Mouse (Mus musculus): ENCODE results near the gene Ccnjl. TPM values are rescaled to one million over a fixed set of nuclear protein-coding genes. Genes with fewer than 3 reads are reported as not detected.

Gene Ccnjl
- total RNA-seq, 1 experiment from 2014 or later, result not detected

- ATAC-seq (replicated peaks; ENCODE audit: insufficient number of reproducible peaks, low FRiP score, low TSS enrichment, poor library complexity, severe bottlenecking), result no peak
Observed at GRCm38 (mm10) chr11:43517641-43518040, 10.9 kb upstream of the Ccnjl start.

- no peak for ATAC-seq (replicated peaks; ENCODE audit: insufficient number of reproducible peaks, low FRiP score, low TSS enrichment, poor library complexity, severe bottlenecking)
Observed at GRCm38 (mm10) chr11:43518086-43518485, 10.5 kb upstream of the Ccnjl start.

GRCm38 (mm10) chr11:43518821-43519220 lies 9.8 kb upstream of the Ccnjl start:
- ATAC-seq (replicated peaks; ENCODE audit: insufficient number of reproducible peaks, low FRiP score, low TSS enrichment, poor library complexity, severe bottlenecking), result no peak

GRCm38 (mm10) chr11:43520521-43520920 lies 8.1 kb upstream of the Ccnjl start:
- ATAC-seq (replicated peaks; ENCODE audit: insufficient number of reproducible peaks, low FRiP score, low TSS enrichment, poor library complexity, severe bottlenecking), result no peak

GRCm38 (mm10) chr11:43528078-43528682 lies 404 bp upstream of the Ccnjl start:
- no peak for ATAC-seq (replicated peaks; ENCODE audit: insufficient number of reproducible peaks, low FRiP score, low TSS enrichment, poor library complexity, severe bottlenecking)

GRCm38 (mm10) chr11:43530043-43530442 lies 1.5 kb downstream of the Ccnjl start:
- ATAC-seq (replicated peaks; ENCODE audit: insufficient number of reproducible peaks, low FRiP score, low TSS enrichment, poor library complexity, severe bottlenecking), result no peak

- no peak for ATAC-seq (replicated peaks; ENCODE audit: insufficient number of reproducible peaks, low FRiP score, low TSS enrichment, poor library complexity, severe bottlenecking)
Observed at GRCm38 (mm10) chr11:43531619-43532018, 3.0 kb downstream of the Ccnjl start.

- ATAC-seq (replicated peaks; ENCODE audit: insufficient number of reproducible peaks, low FRiP score, low TSS enrichment, poor library complexity, severe bottlenecking), result no peak
Observed at GRCm38 (mm10) chr11:43537074-43537473, 8.5 kb downstream of the Ccnjl start.

- no peak for ATAC-seq (replicated peaks; ENCODE audit: insufficient number of reproducible peaks, low FRiP score, low TSS enrichment, poor library complexity, severe bottlenecking)
Observed at GRCm38 (mm10) chr11:43539863-43540262, 11.3 kb downstream of the Ccnjl start.

- no peak for ATAC-seq (replicated peaks; ENCODE audit: insufficient number of reproducible peaks, low FRiP score, low TSS enrichment, poor library complexity, severe bottlenecking)
Observed at GRCm38 (mm10) chr11:43543711-43544466, 15.3 kb downstream of the Ccnjl start.

GRCm38 (mm10) chr11:43544819-43545218 lies 16.2 kb downstream of the Ccnjl start:
- no peak for ATAC-seq (replicated peaks; ENCODE audit: insufficient number of reproducible peaks, low FRiP score, low TSS enrichment, poor library complexity, severe bottlenecking)

GRCm38 (mm10) chr11:43545873-43546475 lies 17.4 kb downstream of the Ccnjl start:
- no peak for ATAC-seq (replicated peaks; ENCODE audit: insufficient number of reproducible peaks, low FRiP score, low TSS enrichment, poor library complexity, severe bottlenecking)

- no peak for ATAC-seq (replicated peaks; ENCODE audit: insufficient number of reproducible peaks, low FRiP score, low TSS enrichment, poor library complexity, severe bottlenecking)
Observed at GRCm38 (mm10) chr11:43546678-43547077, 18.1 kb downstream of the Ccnjl start.

GRCm38 (mm10) chr11:43548148-43548547 lies 19.6 kb downstream of the Ccnjl start:
- ATAC-seq (replicated peaks; ENCODE audit: insufficient number of reproducible peaks, low FRiP score, low TSS enrichment, poor library complexity, severe bottlenecking), result no peak

GRCm38 (mm10) chr11:43548657-43549435 lies 20.3 kb downstream of the Ccnjl start:
- ATAC-seq (replicated peaks; ENCODE audit: insufficient number of reproducible peaks, low FRiP score, low TSS enrichment, poor library complexity, severe bottlenecking), result no peak

- no peak for ATAC-seq (replicated peaks; ENCODE audit: insufficient number of reproducible peaks, low FRiP score, low TSS enrichment, poor library complexity, severe bottlenecking)
Observed at GRCm38 (mm10) chr11:43549701-43550100, 21.1 kb downstream of the Ccnjl start.

- ATAC-seq (replicated peaks; ENCODE audit: insufficient number of reproducible peaks, low FRiP score, low TSS enrichment, poor library complexity, severe bottlenecking), result no peak
Observed at GRCm38 (mm10) chr11:43551756-43552155, 23.2 kb downstream of the Ccnjl start.

GRCm38 (mm10) chr11:43552675-43553074 lies 24.1 kb downstream of the Ccnjl start:
- no peak for ATAC-seq (replicated peaks; ENCODE audit: insufficient number of reproducible peaks, low FRiP score, low TSS enrichment, poor library complexity, severe bottlenecking)

GRCm38 (mm10) chr11:43556538-43556937 lies 28.0 kb downstream of the Ccnjl start:
- no peak for ATAC-seq (replicated peaks; ENCODE audit: insufficient number of reproducible peaks, low FRiP score, low TSS enrichment, poor library complexity, severe bottlenecking)

All from monocyte, adult 5-6 weeks (primary cell).